Mouse (Mus musculus): ENCODE measurements around the gene Ccin. TPM values are rescaled to one million over a fixed set of nuclear protein-coding genes. Genes with fewer than 3 reads are reported as not detected.

Ccin gene
- polyA plus RNA-seq (2012; rRNA removed) = 0.36 and 0.44 TPM in 2 replicates
- 0.10 TPM in 1 of 2 replicates, not detected in the other for polyA plus RNA-seq (2014; fragmentation: Nextera tagmentation; extraction: Ambion mirVana)

- Histone ChIP-seq H3K4me2 (replicated peaks; ENCODE audit: low read depth, low read length, severe bottlenecking) (peak within 1 kb of the TSS; percentile 68), H3K9me3 (ENCODE audit: control insufficient read depth, low read length) (no peaks in the 10 kb centered on the region), H3K27ac (replicated peaks; ENCODE audit: low read depth, low read length) (0 out of 2 replicates have a peak within 1 kb of the TSS, but pooled peaks have one; percentile 22), H3K27me3 (ENCODE audit: control insufficient read depth, insufficient read depth, low read length) (no peaks in the 10 kb centered on the region), H3K9ac (ENCODE audit: low read depth, low read length, severe bottlenecking) (peak within 1 kb of the TSS; percentile 59), H3K4me3 (replicated peaks; ENCODE audit: low read length) (peak within 1 kb of the TSS; percentile 34), H3K36me3 (ENCODE audit: control insufficient read depth, insufficient read depth, low read length) (no peaks in the 10 kb centered on the region), H3K4me1 (ENCODE audit: control insufficient read depth, insufficient read depth, low read length) (peaks cover 25% of the 10 kb centered on the region)
- DNase-seq (ENCODE audit: low spot score) (no peak), ATAC-seq (ENCODE audit: low FRiP score, low read depth) (no peak)
- no peak for TF ChIP-seq POLR2A (IDR thresholded peaks at IDR 0.05; ENCODE audit: borderline replicate concordance, extremely low read depth, insufficient read depth, insufficient read length)
- WGBS = 84% methylated on average over 11 of the region's 11 CpGs
These were observed at the start of gene Ccin for GRCm38 (mm10) chr4:43983181-43983580. Gene Ccin, plus strand, starts transcription at chr4:43983483.

GRCm38 (mm10) chr4:43936186-43936585, 47.1 kb upstream of the Ccin start:
- Histone ChIP-seq H3K27ac (replicated peaks; ENCODE audit: low read depth, low read length) (no peak overlapping the region), H3K9me3 (ENCODE audit: control insufficient read depth, low read length) (no peaks in the 10 kb centered on the region), H3K4me2 (replicated peaks; ENCODE audit: low read depth, low read length, severe bottlenecking) (no peak overlapping the region), H3K9ac (ENCODE audit: low read depth, low read length, severe bottlenecking) (no peak overlapping the region), H3K36me3 (ENCODE audit: control insufficient read depth, insufficient read depth, low read length) (peaks cover 53% of the 10 kb centered on the region), H3K4me1 (ENCODE audit: control insufficient read depth, insufficient read depth, low read length) (no peaks in the 10 kb centered on the region), H3K27me3 (ENCODE audit: control insufficient read depth, insufficient read depth, low read length) (no peaks in the 10 kb centered on the region), H3K4me3 (replicated peaks; ENCODE audit: low read length) (no peak overlapping the region)
- no peak for DNase-seq (ENCODE audit: low spot score)
- TF ChIP-seq POLR2A (IDR thresholded peaks at IDR 0.05; ENCODE audit: borderline replicate concordance, extremely low read depth, insufficient read depth, insufficient read length) = no peak
- ATAC-seq (ENCODE audit: low FRiP score, low read depth) = no peak
- WGBS = 82% methylated on average over 4 of the region's 4 CpGs

DNA sequence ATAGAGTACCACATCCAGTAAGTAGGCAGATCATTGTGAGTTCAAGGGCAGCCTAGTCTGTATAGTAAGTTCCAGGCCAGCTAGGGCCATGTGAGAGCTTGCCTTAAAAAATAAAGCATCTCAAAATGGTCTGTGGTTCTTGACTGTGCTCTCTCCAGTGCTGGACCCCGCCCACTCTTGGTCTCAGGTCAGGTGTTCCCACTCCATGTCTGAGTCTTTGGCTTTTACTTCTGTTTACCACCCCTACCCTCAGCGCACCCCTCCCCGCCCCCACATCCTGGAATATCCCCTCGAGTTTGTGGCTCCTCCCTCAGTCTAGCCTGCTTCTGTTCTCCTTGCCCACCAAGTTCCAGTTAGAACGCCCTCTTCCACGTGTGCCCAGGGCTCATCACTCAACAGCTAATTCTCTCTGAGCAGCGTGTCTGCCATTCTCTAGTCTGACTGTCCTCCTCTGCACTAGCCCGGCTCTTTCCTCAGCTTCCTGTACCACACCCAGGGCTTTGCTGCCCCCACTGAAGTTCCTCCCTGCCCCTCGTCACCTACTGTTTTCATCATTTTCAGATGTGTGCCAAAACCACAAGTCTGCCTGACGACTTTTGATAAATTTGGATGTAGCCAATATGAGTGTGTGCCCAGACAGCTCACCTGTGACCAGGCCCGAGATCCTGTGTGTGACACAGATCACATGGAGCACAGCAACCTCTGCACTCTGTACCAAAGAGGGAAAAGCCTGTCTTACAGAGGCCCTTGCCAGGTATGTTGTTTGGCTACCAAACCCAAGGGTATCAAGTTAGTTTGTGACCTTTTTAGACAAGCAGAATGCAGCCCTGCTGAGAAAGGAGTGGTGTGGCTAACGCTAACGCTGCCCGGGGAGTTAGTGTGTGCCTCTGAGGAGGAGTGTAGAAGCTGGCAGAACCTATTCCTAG, 46.3 kb upstream of the Ccin start:
- Histone ChIP-seq H3K4me3 (replicated peaks; ENCODE audit: low read length) (no peak overlapping the region), H3K4me1 (ENCODE audit: control insufficient read depth, insufficient read depth, low read length) (no peaks in the 10 kb centered on the region), H3K4me2 (replicated peaks; ENCODE audit: low read depth, low read length, severe bottlenecking) (no peak overlapping the region), H3K9me3 (ENCODE audit: control insufficient read depth, low read length) (no peaks in the 10 kb centered on the region), H3K9ac (ENCODE audit: low read depth, low read length, severe bottlenecking) (no peak overlapping the region), H3K36me3 (ENCODE audit: control insufficient read depth, insufficient read depth, low read length) (peaks cover 49% of the 10 kb centered on the region), H3K27me3 (ENCODE audit: control insufficient read depth, insufficient read depth, low read length) (no peaks in the 10 kb centered on the region), H3K27ac (replicated peaks; ENCODE audit: low read depth, low read length) (no peak overlapping the region)
- no peak for ATAC-seq (ENCODE audit: low FRiP score, low read depth)
- no peak for TF ChIP-seq POLR2A (IDR thresholded peaks at IDR 0.05; ENCODE audit: borderline replicate concordance, extremely low read depth, insufficient read depth, insufficient read length)
- DNase-seq (ENCODE audit: low spot score) = no peak
- WGBS = 78% methylated on average over 14 of the region's 14 CpGs

DNA sequence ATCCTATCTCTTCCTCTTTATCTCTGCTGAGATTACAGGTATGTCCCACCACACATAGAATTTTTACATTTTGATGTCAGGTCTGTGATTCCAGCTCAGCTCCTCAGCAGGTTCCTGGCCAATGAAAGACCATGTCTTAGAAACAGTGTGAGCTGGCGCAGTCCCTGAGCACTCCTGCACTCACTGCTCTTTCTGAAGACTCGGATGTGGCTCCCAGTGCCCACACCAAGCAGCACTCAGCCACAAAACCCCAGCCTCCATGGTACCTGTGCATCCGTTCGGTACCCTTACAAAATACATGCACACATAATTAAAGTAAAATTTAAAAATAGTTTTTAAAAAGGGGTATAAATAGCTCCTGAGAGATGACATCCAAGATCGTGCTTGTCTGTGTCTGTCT, 42.0 kb upstream of the Ccin start:
- H3K27ac ChIP-seq (replicated peaks; ENCODE audit: low read depth, low read length) = no peak overlapping the region
- peaks cover 60% of the 10 kb centered on the region for H3K36me3 ChIP-seq (ENCODE audit: control insufficient read depth, insufficient read depth, low read length)
- no peak for DNase-seq (ENCODE audit: low spot score)
- no peaks in the 10 kb centered on the region for H3K27me3 ChIP-seq (ENCODE audit: control insufficient read depth, insufficient read depth, low read length)
- no peak for TF ChIP-seq POLR2A (IDR thresholded peaks at IDR 0.05; ENCODE audit: borderline replicate concordance, extremely low read depth, insufficient read depth, insufficient read length)
- no peak for ATAC-seq (ENCODE audit: low FRiP score, low read depth)
- H3K4me2 ChIP-seq (replicated peaks; ENCODE audit: low read depth, low read length, severe bottlenecking) = no peak overlapping the region
- no peaks in the 10 kb centered on the region for H3K9me3 ChIP-seq (ENCODE audit: control insufficient read depth, low read length)
- no peaks in the 10 kb centered on the region for H3K4me1 ChIP-seq (ENCODE audit: control insufficient read depth, insufficient read depth, low read length)
- H3K4me3 ChIP-seq (replicated peaks; ENCODE audit: low read length) = no peak overlapping the region
- no peak overlapping the region for H3K9ac ChIP-seq (ENCODE audit: low read depth, low read length, severe bottlenecking)
- WGBS = 88% methylated on average over 5 of the region's 5 CpGs

GRCm38 (mm10) chr4:43942421-43942820, 40.9 kb upstream of the Ccin start:
- DNase-seq (ENCODE audit: low spot score) = no peak
- no peak for TF ChIP-seq POLR2A (IDR thresholded peaks at IDR 0.05; ENCODE audit: borderline replicate concordance, extremely low read depth, insufficient read depth, insufficient read length)
- H3K4me3 ChIP-seq (replicated peaks; ENCODE audit: low read length) = no peak overlapping the region
- no peak overlapping the region for H3K27ac ChIP-seq (replicated peaks; ENCODE audit: low read depth, low read length)
- no peak overlapping the region for H3K4me2 ChIP-seq (replicated peaks; ENCODE audit: low read depth, low read length, severe bottlenecking)
- no peak overlapping the region for H3K9ac ChIP-seq (ENCODE audit: low read depth, low read length, severe bottlenecking)
- peaks cover 62% of the 10 kb centered on the region for H3K36me3 ChIP-seq (ENCODE audit: control insufficient read depth, insufficient read depth, low read length)
- H3K27me3 ChIP-seq (ENCODE audit: control insufficient read depth, insufficient read depth, low read length) = no peaks in the 10 kb centered on the region
- H3K9me3 ChIP-seq (ENCODE audit: control insufficient read depth, low read length) = no peaks in the 10 kb centered on the region
- no peaks in the 10 kb centered on the region for H3K4me1 ChIP-seq (ENCODE audit: control insufficient read depth, insufficient read depth, low read length)
- ATAC-seq (ENCODE audit: low FRiP score, low read depth) = no peak
- 82% methylated on average over 7 of the region's 8 CpGs for WGBS

Data from limb, embryonic 14.5 days (tissue).